Mouse (Mus musculus) stomach, postnatal 0 days (tissue): ENCODE measurements around the gene Tm9sf4. TPM values are rescaled to one million over a fixed set of nuclear protein-coding genes. Genes with fewer than 3 reads are reported as not detected.

Source experiments
- ATAC-seq: fragments of 200-750 bp; cut with Nextera tagmentation; 2 replicates; pipeline ENCODE4 v1.8.0; 2017; ENCODE audit not compliant: low FRiP score, low TSS enrichment
- DNase-seq: peaks from one replicate; pipeline ENCODE4 v3.0.0-alpha.2; 2016; ENCODE audit warnings: low spot score
- H3K27ac ChIP-seq: fragments of 300-500 bp; sonication (generic); replicated peaks from 2 replicates; pipeline ENCODE4 v1.5.1; 2014; ENCODE audit warnings: mild to moderate bottlenecking, control low read depth
- H3K27me3 ChIP-seq: fragments of 300-500 bp; sonication (generic); 2 replicates; pipeline ENCODE4 v1.6.1; 2014; ENCODE audit warnings: low read length; ENCODE audit not compliant: control insufficient read depth, insufficient read depth
- H3K36me3 ChIP-seq: fragments of 300-500 bp; sonication (generic); 2 replicates; pipeline ENCODE4 v1.6.1; 2014; ENCODE audit warnings: low read length, mixed read lengths; ENCODE audit not compliant: control insufficient read depth, insufficient read depth
- H3K4me1 ChIP-seq: fragments of 300-500 bp; sonication (generic); replicated peaks from 2 replicates; pipeline ENCODE4 v1.6.1; 2014; ENCODE audit warnings: antibody characterized with exemption; ENCODE audit not compliant: control insufficient read depth, insufficient read depth
- H3K4me2 ChIP-seq: fragments of 300-500 bp; sonication (generic); replicated peaks from 2 replicates; pipeline ENCODE4 v1.6.1; 2014; ENCODE audit warnings: low read depth, mild to moderate bottlenecking, control low read depth, moderate library complexity
- H3K4me3 ChIP-seq: fragments of 300-500 bp; sonication (generic); 2 replicates; pipeline ENCODE4 v1.5.1; 2014; ENCODE audit warnings: low read depth, low read length, control low read depth
- H3K9ac ChIP-seq: fragments of 300-500 bp; sonication (generic); 2 replicates; pipeline ENCODE4 v1.6.1; 2014; ENCODE audit warnings: mild to moderate bottlenecking, low read length, control low read depth, mixed read lengths
- H3K9me3 ChIP-seq: fragments of 300-500 bp; sonication (generic); 2 replicates; pipeline ENCODE4 v1.6.1; 2016; ENCODE audit warnings: low read length; ENCODE audit not compliant: control insufficient read depth
- CTCF ChIP-seq: IDR thresholded peaks from 2 replicates; pipeline ENCODE4 v1.5.1; 2016; ENCODE audit warnings: antibody characterized with exemption, low read depth, mild to moderate bottlenecking, moderate library complexity
- EP300 ChIP-seq: optimal IDR thresholded peaks from 2 replicates; pipeline ENCODE3; 2016; ENCODE audit warnings: antibody characterized with exemption
- WGBS: fragments of 180-500 bp; shearing (Covaris S2); extraction: QIAGEN DNeasy Blood & Tissue Kit; methylation state at CpG from one replicate; pipeline ENCODE4 v1.1.7; 2014; 5-methylcytosine and 5-hydroxymethylcytosine counted together
- polyA plus RNA-seq: library from polyadenylated mRNA; unstranded; fragments of >200 nt; fragmentation: Nextera tagmentation; extraction: Ambion mirVana; gene quantifications from 2 replicates; pipeline ENCODE4 v1.2.1, GENCODE M21; 2015

Tm9sf4 gene
- polyA plus RNA-seq, 1 experiment from 2014 or later: 45.6 TPM

DNA sequence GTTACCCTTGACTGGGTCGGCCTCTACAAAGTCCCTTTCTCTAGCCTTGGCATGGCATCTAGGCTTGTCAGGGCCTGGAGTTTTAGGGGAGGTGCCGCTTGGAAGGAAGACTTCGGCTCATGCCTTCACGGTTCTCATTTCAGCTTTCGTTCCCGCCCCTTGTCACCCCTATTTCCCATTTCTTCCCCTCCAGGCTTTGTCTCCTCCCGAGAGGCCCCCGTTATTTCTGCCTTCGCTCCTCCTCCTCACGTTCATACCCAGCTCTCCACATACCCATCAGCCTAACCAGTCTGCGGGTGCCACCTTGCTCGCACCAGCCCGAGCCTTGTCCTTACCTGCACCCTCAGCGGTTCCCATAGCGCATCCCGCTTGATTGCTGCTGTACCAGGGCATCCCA lies 579 bp downstream of the Tm9sf4 start:
- Histone ChIP-seq H3K4me1 (no peaks in the 10 kb centered on the region), H3K9me3 (no peaks in the 10 kb centered on the region), H3K27ac (peak overlapping the region; percentile 75), H3K27me3 (no peaks in the 10 kb centered on the region), H3K4me3 (peak overlapping the region; percentile 74), H3K36me3 (no peaks in the 10 kb centered on the region), H3K9ac (peak overlapping the region; percentile 77), H3K4me2 (peak overlapping the region; percentile 95)
- ATAC-seq: peak; percentile 54
- WGBS: 0% methylated on average over 16 of the region's 16 CpGs
- no peak for DNase-seq
- TF ChIP-seq CTCF: no peak

- H3K4me1 ChIP-seq: no peaks in the 10 kb centered on the region
- no peaks in the 10 kb centered on the region for H3K27me3 ChIP-seq
- no peaks in the 10 kb centered on the region for H3K9me3 ChIP-seq
- H3K9ac ChIP-seq: no peak overlapping the region
- DNase-seq: no peak
- no peak overlapping the region for H3K4me3 ChIP-seq
- H3K4me2 ChIP-seq: no peak overlapping the region
- no peak for ATAC-seq
- WGBS: 79% methylated on average over 6 of the region's 6 CpGs
- no peaks in the 10 kb centered on the region for H3K36me3 ChIP-seq
- no peak overlapping the region for H3K27ac ChIP-seq
- TF ChIP-seq CTCF: no peak
- no peak for TF ChIP-seq EP300
These were observed 6.0 kb downstream of the Tm9sf4 start for GRCm38 (mm10) chr2:153167136-153167535.

- DNase-seq (peak; percentile 33), ATAC-seq (no peak)
- Histone ChIP-seq H3K4me1 (no peaks in the 10 kb centered on the region), H3K27ac (no peak overlapping the region; the same call in 1 of the 2 replicates), H3K9ac (no peak overlapping the region), H3K36me3 (no peaks in the 10 kb centered on the region), H3K4me3 (no peak overlapping the region), H3K4me2 (no peak overlapping the region), H3K27me3 (no peaks in the 10 kb centered on the region), H3K9me3 (no peaks in the 10 kb centered on the region)
- WGBS: 24% methylated on average over 2 of the region's 2 CpGs
- TF ChIP-seq CTCF (no peak), EP300 (no peak)
These were observed 7.2 kb downstream of the Tm9sf4 start for GRCm38 (mm10) chr2:153168134-153168820.

DNA sequence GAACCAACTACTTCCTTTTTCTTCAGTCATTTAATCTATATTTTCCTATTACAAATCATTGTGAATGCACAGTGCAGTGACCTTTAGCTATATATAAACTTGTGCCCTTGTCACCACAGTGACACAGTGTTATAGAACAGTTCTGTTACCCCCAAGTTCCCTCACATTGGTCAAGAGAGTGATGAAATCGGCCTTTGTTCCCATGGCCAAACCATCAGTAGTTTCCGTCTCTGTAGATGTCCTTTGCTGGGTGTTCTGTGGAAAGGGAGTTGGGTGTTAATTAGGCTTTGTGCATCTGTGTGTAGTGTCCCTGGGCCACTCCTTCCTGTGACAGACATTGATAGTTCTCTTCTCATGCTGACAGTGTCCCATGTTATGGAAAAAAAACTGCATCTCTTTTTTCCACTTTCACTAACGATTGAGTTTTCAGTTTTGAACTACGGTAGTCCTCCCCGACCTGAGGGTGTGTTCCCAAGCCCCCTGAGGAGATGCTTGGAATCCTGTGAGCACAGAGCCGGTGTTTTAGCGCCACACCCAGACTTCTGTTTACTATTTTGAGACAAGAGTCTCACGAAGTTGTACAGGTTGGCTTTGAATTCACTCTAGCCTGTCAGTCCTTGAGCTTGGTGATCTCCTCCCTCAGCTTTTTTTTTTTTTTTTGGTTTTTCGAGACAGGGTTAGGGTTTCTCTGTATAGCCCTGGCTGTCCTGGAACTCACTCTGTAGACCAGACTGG lies 9.6 kb downstream of the Tm9sf4 start:
- H3K27ac ChIP-seq: no peak overlapping the region
- no peaks in the 10 kb centered on the region for H3K27me3 ChIP-seq
- TF ChIP-seq CTCF: no peak
- no peak for TF ChIP-seq EP300
- 81% methylated on average over 9 of the region's 9 CpGs for WGBS
- ATAC-seq (peak; percentile 58; the same call in 1 of the 2 replicates), DNase-seq (no peak)
- no peak overlapping the region for H3K4me2 ChIP-seq
- no peaks in the 10 kb centered on the region for H3K9me3 ChIP-seq
- H3K36me3 ChIP-seq: no peaks in the 10 kb centered on the region
- H3K9ac ChIP-seq: no peak overlapping the region
- no peak overlapping the region for H3K4me3 ChIP-seq
- no peaks in the 10 kb centered on the region for H3K4me1 ChIP-seq

GRCm38 (mm10) chr2:153171966-153172365 lies 10.9 kb downstream of the Tm9sf4 start:
- no peaks in the 10 kb centered on the region for H3K36me3 ChIP-seq
- no peak overlapping the region for H3K4me2 ChIP-seq
- TF ChIP-seq EP300 (no peak), CTCF (no peak)
- DNase-seq: peak; percentile 42
- 80% methylated on average over 5 of the region's 5 CpGs for WGBS
- H3K4me3 ChIP-seq: no peak overlapping the region
- peak; percentile 47 for ATAC-seq
- H3K9ac ChIP-seq: no peak overlapping the region
- no peak overlapping the region for H3K27ac ChIP-seq
- no peaks in the 10 kb centered on the region for H3K9me3 ChIP-seq
- no peaks in the 10 kb centered on the region for H3K4me1 ChIP-seq
- no peaks in the 10 kb centered on the region for H3K27me3 ChIP-seq

DNA sequence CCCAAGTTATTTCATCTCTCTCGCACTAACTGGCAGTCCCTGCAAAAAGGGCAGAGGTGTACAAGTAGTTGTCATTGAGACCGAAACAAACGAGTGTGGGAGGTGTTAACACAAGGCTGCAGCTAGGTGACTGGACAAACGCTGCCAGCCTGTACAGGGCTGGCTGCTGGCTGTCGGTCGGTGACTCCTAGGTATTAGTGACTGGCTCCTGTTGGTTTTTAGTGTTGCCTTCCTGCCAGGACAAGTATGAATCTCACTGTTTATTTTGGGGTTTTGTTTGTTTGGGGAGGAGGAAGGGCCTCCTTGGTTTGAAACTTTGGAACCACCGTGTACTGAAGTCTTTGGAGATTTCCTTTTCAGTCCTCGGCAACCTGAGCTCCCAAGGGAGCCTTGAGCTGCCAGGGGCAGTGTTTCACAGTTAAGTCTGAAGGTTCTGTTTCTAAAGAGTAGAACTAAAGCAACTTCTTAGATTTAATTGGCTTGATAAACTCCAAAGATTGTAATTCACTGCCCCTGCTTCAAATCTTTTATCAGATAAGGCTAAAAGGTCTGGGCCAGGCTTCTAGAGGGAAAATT lies 15.0 kb downstream of the Tm9sf4 start:
- no peak overlapping the region for H3K4me2 ChIP-seq
- H3K4me1 ChIP-seq: no peaks in the 10 kb centered on the region
- H3K36me3 ChIP-seq: peaks cover 3% of the 10 kb centered on the region; the same call in 1 of the 2 replicates
- H3K9me3 ChIP-seq: no peaks in the 10 kb centered on the region
- H3K27ac ChIP-seq: peak overlapping the region; percentile 45; the same call in 1 of the 2 replicates
- no peaks in the 10 kb centered on the region for H3K27me3 ChIP-seq
- H3K4me3 ChIP-seq: no peak overlapping the region
- 45% methylated on average over 8 of the region's 8 CpGs for WGBS
- DNase-seq (peak; percentile 47), ATAC-seq (peak; percentile 84)
- no peak overlapping the region for H3K9ac ChIP-seq
- TF ChIP-seq EP300 (no peak), CTCF (no peak)
